Mouse (Mus musculus): ENCODE results near the gene Hsdl2.
"Not testable (repeated sequence)": the region's sequence is repeated elsewhere in the genome, so short reads cannot be mapped to it uniquely, and the experiment has no call there.

The Hsdl2 gene

GRCm38 (mm10) chr4:59564128-59564527 lies 17.2 kb upstream of the Hsdl2 start:
- no peak for DNase-seq (ENCODE audit: low spot score in 2 of 2)

DNA sequence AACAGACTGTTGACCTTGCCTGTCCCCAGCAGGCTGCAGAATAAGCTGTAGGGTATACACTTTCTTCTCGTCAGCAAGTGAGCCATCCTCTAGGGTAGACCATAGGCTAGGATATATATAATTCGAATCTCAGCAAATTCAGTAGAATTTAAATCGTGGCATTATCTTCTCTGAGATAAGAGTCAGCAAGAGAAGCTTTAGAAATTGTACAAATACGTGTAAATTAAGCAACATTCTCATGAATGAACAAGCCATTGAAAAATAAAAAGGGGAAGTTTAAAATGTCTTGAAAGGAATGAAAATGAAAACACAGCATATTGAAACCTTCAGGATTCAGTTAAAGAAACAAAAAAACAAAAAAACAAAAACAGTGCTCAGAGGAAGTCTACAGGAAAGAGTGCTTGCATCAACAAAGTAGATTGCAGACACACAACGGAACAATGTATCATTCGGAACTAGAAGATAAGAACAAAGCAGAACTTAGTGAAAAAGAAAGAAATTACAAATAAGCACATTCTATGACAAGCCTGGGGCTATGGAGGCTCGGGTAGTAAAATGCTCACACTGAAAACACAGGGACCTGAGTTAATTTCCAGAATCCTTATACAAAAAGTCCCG lies 15.7 kb upstream of the Hsdl2 start:
- no peak for DNase-seq (ENCODE audit: low spot score in 2 of 2)

GRCm38 (mm10) chr4:59567576-59568260 lies 13.6 kb upstream of the Hsdl2 start:
- no peak for DNase-seq (ENCODE audit: low spot score in 2 of 2)

DNA sequence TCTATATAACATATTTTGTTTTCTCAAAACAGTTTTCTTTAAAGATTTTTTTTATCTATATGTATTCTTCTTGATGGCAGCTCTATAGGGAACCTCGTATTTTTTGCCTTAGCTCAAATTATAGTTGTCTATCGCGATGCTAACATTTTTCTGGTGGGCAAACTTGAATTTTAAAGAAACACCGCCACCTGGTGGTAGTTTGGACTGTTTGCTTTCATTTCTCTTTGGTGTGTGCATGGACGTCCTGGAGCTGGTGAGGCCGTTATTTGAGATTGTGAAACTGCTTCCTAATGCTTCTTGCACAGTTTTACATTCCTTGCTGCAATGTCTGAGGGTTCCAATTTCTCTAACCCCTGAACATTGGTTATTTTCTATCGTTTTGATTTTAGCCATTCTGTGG lies 11.8 kb upstream of the Hsdl2 start:
- DNase-seq (ENCODE audit: low spot score in 2 of 2) = peak; percentile 40 to 73

- not testable (repeated sequence) for DNase-seq (ENCODE audit: low spot score in 2 of 2)
Measured at GRCm38 (mm10) chr4:59570519-59570918, 10.8 kb upstream of the Hsdl2 start.

DNA sequence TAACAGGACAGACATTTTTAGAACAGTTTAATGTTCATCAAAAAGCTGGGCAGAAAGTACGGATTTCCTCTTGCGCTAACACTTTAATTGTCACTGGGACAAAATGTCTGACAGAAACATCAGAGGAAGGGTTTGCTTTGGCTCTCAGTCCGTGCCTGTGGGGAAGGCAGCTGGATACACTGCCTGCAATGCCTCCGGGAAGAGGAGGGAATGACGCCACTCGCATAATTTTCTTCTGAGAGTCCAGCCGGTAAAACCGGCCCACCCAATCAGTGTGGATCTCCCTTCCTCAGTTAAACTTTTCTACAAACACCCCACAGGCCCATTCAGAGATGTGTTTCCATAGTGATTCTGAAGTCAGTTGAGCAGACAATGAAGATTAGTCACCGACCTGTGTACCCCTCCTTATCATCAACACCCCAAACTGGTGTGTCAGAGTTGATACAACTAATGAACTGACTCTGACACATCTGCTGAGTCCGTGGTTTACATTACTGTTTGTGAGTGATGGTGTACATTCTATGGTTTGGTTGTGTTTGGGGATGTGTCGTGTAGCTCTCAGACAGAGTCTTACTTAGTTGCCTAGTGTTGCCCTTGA lies 8.7 kb upstream of the Hsdl2 start:
- DNase-seq (ENCODE audit: low spot score in 2 of 2) = no peak

DNA sequence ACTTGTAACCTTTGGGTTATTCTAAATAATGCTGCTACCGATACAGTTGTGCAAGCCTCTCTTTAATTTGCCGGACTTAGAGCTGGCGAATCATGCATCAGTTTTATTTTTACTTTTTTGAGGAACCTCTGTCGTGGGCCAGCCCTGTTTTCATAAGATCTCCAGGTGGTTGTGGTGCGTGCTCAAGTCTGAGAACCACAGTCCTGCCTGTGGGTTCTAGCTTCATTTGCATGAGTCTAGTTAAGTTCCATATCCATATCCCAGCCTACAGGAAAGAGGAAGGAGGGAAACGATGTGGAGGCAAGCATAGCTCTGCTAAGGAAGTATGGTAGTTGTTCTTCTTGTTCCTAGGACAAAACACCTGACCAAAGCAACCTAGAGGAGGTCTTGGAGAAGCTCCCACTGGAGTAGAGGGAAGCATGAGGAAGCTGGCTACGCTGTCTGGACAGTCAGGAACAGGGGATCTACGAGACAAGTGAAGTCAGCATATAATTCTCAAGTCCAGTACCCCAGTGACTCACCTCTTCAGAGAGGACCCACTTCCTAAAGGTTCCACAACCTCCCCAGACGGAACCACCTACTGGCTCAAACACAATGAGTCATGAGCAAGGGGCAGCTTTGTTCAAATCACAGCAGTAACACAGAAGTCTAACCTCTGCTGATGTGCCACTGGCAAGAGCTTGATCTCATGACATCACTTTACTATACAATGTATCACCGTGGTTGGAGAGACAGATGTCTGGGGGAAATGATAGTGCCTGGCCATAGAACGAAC lies 6.0 kb upstream of the Hsdl2 start:
- no peak for DNase-seq (ENCODE audit: low spot score in 2 of 2)

- no peak for DNase-seq (ENCODE audit: low spot score in 2 of 2)
Measured at GRCm38 (mm10) chr4:59580495-59581281, 675 bp upstream of the Hsdl2 start.

DNA sequence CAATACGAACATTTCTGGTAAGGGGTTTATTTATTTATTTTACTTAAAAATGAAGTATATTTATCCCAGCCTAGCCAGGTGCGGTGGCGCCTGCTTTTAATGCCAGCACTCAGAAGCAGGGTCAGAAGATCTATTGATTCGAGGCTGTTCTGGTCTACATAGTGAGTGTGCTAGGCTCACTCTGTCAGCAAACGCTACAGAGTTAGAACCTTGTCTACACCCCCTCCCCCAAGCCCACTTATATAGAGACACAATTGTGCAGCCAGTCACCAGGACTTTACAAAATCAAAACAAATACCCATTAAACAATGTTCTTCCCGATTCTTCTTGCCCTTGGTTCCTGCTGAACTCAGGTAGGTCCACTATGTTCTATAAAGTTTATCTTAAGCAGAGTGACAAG lies 823 bp downstream of the Hsdl2 start:
- DNase-seq (ENCODE audit: low spot score in 2 of 2) = no peak

DNA sequence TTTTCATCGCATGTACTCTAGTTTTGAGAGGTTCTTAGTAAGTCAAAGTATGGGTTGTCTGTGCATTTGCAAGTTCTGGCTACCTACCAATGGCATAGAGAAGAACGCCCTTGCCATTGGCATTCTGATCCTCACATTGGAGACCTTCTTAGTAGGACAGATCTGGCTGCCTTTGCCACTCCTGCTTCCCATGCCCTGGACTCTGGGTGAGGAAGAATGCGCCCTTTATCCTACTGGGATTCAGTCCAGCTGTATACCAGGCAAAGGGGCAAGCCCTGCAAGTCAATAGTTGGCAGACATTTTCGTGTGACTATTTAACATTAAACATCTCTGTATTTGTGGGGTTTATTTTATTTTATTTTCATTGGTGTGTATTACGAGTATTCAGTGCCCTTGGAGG lies 3.7 kb downstream of the Hsdl2 start:
- no peak for DNase-seq (ENCODE audit: low spot score in 2 of 2)

- no peak for DNase-seq (ENCODE audit: low spot score in 2 of 2)
Measured at GRCm38 (mm10) chr4:59587215-59587871, 6.0 kb downstream of the Hsdl2 start.

DNA sequence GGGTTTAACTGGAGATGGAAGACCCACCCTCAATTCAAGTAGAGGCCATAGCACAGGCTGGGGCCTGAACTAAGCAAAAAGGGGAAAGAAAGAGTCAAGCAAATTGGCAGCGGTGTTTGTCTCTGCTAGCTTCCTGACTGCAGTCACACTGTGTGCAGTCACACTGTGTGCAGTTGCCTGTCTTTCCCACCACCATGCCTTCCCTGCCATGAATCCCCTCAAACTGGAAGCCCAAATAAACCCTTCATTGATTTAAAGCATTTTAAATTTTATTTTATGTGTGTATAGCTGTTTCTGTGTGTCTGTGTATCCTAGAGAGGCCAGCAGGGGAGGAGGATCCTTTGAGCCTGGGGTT lies 6.5 kb downstream of the Hsdl2 start:
- DNase-seq (ENCODE audit: low spot score in 2 of 2) = no peak

DNA sequence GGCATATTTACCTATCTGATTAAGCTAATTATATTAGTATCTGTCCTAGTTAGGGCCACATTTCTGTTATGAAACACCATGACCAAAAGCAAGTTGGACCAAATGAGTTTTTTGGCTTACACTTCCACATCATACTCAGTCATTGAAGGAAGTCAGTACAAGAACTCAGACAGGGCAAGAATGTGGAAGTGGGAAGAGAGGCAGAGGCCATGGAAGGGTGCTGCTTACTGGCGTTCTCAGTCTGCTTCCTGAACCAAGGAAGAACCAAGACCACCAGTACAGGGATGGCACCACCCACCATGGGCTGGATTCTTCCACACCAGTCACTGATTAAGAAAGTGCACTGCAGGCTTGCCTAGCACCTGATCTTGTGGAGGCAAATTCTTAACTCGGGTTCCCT lies 13.3 kb downstream of the Hsdl2 start:
- DNase-seq (ENCODE audit: low spot score in 2 of 2) = no peak

GRCm38 (mm10) chr4:59596556-59596955 lies 15.2 kb downstream of the Hsdl2 start:
- no peak for DNase-seq (ENCODE audit: low spot score in 2 of 2)

DNA sequence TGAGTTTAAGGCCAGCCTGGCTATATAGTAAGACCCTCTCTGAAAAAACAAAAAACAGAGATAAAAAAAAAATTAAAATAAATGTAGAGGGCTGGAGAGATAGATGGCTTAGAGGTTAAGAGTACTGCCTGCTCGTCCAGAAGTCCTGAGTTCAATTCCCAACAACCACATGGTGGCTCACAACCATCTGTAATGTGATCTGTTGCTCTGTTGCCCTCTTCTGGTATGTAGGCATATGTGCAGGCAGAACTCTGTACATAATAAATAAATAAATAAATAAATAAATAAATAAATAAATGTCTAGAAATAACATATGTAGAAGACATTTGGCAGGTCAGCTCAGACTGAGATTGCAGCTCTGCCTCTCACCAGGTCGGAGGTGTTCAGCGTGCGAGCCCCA lies 21.3 kb downstream of the Hsdl2 start:
- no peak for DNase-seq (ENCODE audit: low spot score in 2 of 2)

GRCm38 (mm10) chr4:59604892-59605291 lies 23.5 kb downstream of the Hsdl2 start:
- no peak for DNase-seq (ENCODE audit: low spot score in 2 of 2)

DNA sequence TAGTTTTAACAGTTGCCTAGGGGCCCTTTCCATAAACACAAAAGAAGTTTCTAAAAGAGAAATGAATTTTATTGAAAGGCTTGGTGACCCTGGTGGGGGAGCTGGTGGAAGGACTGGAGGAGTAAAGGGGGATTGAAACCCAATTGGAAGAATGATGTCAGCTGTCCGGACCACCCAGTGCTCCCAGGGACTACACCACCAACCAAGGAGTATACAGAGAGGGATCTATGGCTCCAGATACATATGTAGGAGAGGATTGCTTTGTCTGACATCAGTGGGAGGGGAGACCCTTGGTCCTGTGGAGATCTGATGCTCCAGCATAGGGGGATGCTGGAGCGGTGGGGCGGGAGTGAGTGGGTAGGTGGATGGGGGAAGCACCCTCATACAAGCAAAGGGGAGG lies 24.1 kb downstream of the Hsdl2 start:
- no peak for DNase-seq (ENCODE audit: low spot score in 2 of 2)

- DNase-seq (ENCODE audit: low spot score in 2 of 2) = no peak
Measured at GRCm38 (mm10) chr4:59610411-59610810, 29.0 kb downstream of the Hsdl2 start.

DNA sequence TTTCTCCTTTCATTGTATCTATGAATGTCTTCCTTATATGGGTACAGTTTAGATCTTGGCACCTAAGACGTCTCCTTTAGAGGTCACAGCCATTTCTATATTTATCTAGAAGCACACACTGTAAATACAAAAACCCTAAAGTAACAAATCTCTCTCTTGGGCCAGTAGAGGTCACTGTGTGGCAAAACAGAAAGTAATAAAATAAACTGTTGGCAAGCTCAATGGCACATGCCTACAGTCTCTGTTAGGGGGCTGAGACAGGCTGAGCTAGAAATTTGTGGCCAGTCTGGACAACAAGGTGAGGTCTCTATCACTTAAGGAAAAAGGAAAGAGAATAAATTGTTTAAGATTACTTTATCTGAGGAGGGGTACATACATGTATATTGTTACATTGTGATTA lies 33.6 kb downstream of the Hsdl2 start:
- DNase-seq (ENCODE audit: low spot score in 2 of 2) = no peak

DNA sequence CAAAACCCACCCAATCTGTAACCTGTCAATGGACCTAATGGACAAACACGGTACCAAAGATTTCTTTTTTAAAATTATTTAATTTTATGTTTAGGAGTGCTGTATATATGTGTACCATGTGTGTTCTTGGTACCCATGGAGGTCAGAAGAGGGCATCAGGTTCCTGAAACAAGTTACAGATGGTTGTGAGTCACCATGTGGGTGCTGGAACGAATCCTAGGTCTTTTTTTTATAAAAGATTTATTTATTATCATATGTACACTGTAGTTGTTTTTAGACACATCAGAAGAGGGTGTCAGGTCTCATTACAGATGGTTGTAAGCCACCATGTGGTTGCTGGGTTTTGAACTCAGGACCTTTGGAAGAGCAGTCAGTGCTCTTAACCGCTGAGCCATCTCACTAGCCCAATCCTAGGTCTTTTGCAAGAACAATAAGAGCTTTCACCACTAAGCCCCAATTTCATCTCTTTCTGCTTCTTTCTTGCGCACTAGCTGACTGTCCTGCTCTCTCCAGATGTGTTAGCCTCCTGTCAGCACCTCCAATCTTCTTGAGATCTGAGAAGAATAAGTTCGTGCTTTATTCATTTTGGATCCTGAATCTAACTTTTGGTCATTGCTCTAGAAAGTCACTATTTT lies 38.4 kb downstream of the Hsdl2 start:
- no peak for DNase-seq (ENCODE audit: low spot score in 2 of 2)

- DNase-seq (ENCODE audit: low spot score in 2 of 2) = no peak
Measured at GRCm38 (mm10) chr4:59625676-59625997, 44.3 kb downstream of the Hsdl2 start.
